Mouse (Mus musculus): ENCODE data around the gene Prpf3.
A peak's percentile ranks its signal among the peaks of the same experiment; 100 is the strongest.
"Not testable (repeated sequence)": the region's sequence is repeated elsewhere in the genome, so short reads cannot be mapped to it uniquely, and the experiment has no call there.

Gene Prpf3

DNA sequence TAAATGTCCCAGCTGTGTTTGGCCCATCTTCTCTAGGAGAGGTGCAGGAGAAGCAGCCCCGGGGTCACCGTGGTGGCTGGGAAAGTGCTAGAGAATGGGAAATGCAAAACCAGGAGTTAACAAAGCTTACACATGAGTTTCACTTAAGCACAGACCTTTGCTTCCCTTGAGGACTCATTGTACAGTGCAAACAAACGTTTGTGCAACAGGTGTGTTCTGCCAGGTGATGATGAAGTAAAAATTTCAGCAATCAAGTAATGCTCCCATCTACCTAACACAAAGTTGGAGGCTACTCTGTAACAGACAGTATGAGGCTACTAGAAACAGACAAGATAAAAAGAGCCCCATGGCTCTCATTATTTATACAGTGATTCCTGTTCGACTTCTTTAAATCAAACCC, 23.4 kb upstream of the Prpf3 start:
- no peak for DNase-seq

DNA sequence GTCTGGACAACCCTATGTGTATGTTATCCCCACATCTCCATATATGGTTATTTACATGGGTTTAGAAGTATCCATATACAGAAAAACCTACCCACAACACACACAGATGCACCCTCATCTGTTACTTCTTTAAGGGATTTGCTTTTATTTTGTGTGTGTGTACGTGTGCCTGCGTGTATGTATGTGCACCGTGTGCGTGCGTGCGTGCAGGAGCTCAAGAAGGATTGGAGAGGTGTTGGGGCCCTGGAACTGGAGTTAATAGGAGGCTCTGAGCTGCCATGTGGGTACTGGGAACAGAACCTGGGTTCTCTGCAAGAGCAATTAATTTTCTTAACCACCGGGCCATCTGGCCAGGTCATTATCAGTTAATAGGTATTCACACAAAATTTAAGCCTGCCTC, 16.4 kb upstream of the Prpf3 start:
- no peak for DNase-seq

DNA sequence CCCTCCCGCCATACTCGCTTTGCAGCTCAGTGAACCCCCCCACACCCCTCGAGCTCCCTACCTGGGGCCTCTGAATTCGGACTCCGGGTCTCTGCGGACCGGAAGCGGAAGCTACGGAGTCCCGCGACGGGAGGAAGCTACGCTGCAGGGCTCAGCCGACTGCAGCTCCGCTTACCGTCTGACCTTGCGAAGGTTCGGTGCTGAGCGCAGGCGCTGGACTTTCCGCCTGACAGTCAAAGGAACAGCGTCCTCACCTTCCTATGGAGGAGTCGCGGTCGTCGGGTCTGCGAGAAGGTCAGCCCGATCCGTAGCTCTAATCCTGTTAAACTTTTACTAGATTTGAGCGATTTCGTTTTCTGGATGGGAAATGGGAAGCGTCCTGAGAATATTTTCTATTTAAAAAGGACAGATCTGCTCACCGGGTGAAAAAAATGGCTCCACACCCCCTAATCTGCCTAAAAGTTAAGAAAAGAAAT, 15.7 kb upstream of the Prpf3 start, which contains the start of gene Mrps21:
Gene Mrps21, minus strand, starts transcription at position 128 of the 476 bp plus-strand sequence.
- DNase-seq: peak; percentile 99

DNA sequence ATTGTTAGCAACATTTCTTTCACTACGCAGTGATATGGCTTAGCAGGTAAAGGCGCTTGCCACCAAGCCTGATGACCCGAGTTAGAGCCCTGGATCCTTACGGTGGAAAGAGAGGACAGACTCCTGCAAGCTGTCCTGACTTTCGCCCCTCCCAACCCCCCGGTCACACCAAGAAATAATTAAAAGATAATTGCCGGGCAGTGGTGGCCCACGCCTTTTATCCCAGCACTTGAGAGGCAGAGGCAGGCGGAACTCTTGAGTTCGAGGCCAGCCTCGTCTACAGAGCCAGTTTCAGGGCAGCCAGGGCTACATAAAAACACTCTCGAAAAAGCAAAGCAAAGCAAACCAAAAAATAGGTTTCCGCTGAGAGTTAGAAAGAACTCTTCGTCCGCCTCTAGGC, 15.3 kb upstream of the Prpf3 start:
- no peak for DNase-seq

DNA sequence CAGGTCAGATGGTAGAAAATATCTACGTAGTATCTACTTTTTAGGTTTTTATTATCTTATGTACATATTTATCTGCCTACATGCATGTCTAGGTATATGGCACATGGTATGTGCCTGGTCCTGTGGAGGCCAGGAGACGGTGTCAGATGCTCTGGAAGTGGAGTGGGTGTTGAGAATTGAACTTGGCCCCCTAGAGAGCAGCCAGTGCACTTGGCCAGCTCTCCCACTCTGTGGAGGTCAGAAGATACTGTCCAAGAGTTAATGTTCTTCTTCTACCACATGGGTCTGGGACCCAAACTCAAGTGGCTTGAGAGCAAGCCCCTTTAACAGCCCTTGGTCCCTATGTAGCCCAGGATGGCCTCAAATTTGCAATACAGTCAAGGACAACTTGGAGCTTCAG, 11.7 kb upstream of the Prpf3 start:
- no peak for DNase-seq

DNA sequence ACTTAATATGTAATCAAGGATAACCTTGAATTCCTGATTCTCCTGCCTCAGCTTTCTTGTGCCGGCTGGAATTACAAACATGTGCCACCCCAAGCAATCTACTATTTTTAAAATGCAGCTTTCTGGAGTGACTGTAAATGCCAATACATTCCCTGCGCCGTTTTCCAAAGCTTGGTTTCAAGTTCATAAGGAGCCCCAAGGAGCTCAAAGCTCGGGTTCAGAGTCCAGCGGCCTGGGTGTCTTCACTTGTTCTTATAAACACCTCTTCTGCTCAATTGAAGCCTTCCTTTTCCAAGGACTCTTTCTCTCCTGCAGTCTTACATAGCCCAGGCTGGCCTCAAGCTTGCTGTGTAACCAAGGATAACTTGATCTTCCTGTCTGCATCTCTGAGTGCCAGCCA, 10.4 kb upstream of the Prpf3 start:
- DNase-seq: no peak

DNA sequence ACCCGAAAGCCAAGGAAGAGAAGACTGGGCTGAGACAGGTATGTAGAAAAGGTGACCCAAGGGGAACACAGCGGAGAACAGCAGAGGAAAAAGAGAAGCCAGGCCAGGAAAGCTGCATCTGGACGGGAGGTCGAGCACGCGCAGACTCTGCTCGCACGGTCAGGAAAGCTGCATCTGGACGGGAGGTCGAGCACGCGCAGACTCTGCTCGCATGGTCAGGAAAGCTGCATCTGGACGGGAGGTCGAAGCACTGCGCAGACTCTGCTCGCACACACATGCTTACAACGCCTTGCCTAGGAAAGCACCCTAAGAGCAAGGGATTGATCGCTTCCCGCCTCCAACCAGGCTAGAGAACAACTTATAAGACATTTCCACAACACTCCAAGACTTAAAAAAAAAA, 9.9 kb upstream of the Prpf3 start:
- no peak for DNase-seq

DNA sequence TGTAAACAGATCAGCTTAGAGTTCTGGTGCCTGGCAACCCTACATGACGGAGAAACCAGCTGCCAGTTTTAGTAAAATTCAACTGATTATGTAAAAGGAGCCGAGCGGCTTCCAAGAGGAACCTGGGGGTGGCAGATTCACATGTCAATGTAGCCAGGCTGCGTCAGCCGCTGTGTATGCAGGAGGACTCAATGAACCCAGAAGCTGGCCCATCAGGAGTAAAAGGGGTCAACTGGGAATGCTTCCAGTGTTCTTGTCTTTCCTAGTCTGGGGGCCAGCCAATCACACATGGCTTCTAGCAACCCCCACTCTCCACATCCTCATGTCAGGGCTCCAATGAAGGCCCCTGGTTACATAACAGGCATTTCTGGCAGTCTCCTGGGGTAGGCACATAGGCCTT, 9.4 kb upstream of the Prpf3 start:
- peak; percentile 99 for DNase-seq

DNA sequence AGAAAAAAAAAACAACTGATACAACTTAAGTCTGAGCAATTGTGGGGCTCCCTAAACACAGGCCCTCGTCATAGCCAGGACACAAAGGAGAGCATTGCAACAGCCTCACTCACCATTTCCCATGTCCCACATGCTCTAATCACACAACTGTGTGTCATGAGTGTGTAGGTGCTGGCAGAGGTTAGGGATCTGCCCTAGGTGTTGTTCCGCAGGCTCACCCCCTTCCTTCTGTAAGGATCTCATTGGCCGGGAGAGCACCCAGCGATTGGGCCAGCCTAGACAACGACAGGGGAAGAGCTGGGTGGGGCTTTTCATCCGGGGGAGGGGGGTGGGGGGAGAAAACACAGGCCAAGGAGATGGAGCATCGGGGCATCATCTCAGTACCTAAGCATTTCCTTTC, 7.9 kb upstream of the Prpf3 start:
- peak; percentile 93 for DNase-seq

DNA sequence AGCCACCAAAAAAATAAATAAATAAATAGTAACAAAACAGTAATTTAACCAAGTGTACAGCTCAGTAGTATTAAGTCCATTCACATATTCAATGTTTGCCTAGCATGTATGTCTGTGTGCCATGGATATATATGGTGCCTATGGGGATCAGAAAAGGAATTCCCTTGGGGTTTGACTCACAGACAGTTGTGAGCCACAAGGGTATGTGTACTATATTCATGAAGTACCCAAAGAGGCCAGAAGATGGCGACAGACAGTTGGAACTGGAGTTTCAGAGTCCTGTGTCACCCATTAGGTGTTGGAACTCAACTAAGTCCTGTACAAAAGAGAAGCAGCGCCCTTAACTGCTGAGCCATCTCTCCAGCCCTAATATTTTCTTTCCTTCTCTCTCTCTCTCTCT, 6.1 kb upstream of the Prpf3 start:
- DNase-seq: peak; percentile 96

DNA sequence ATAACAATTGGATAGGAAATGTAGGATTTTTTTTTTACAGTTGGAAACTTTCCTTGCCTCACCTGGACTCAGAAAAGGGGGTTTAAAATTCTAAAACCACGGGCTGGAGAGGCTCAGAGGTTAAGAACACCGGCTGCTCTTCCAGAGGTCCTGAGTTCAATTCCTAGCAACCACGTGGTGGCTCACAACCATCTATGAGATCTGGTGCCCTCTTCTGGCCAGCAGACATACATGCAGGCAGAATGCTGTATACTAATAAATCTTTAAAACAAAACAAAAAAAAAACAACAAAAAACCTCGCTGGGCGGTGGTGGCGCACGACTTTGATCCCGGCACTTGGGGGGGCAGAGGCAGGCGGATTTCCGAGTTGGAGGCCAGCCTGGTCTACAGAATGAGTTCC, 5.5 kb upstream of the Prpf3 start:
- DNase-seq: no peak

DNA sequence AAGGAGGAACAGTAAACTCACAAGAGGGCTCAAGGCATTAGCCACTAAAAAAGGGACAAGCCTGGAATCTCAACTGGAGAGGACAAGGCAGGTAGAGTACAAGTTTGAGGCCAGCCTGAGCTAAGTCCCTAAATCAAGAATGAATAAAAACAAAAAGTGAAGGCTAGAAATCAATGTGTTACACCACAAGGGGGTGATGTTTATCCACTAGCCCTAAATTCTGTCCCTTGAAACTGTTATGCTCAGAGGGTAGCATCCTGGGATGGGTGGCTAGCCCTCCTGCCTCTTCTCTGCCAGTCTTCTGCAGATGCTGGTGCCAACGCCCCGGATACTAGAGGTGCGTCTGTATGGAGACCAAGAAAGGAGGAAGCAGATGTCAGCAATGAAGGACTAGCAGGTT, 4.6 kb upstream of the Prpf3 start:
- peak; percentile 87 for DNase-seq

DNA sequence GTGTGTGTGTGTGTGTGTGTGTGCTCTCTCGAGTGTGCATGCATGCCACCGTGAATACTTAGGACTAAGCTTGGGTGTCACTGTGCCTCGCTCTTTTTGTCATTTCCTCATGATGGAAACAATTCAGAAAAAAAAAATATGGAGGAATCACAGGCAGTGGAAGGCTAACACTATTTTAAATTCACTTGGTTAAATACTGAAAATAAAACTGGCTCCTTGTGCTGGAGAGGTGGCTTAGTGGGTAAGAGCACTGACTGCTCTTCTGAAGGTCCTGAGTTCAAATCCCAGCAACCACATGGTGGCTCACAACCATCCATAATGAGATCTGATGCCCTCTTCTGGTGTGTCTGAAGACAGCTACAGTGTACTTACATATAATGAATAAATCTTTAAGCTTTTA, 2.6 kb upstream of the Prpf3 start:
- not testable (repeated sequence) for DNase-seq

DNA sequence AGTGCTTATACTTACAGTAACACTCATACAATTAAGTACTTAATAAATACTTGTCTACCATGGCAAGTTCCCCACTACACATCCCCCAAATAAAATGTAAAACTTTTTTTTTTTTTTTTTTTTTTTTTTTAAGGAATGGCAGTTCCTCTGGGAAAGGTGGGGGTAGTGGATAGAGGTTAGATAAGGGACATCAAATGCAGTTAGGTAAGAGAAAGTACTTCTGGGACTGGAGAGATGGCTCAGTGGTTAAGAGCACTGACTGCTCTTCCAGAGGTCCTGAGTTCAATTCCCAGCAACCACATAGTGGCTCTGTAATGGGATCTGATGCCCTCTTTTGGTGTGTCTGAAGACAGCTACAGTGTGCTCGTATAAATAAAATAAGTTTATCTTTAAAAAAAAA, 1.4 kb upstream of the Prpf3 start:
- not testable (repeated sequence) for DNase-seq

DNA sequence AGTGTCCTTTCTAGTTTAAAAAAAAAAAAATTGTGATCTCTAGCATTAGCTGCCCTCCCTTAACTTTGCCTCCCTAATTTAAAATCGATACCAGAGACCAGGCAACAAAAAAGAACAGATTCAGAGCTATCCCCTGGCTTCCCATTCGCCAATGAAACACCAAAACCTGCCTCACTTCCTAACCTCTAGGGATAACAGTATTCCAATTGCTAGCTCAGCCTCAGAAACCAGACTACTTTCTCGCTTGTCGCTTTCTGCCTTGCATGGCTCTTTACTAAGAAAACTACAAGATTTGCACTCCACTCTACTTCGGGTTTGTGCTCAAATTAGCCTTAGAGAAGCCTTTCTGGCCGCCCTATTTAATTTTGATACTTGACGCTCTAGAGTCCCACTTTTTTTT, 430 bp upstream of the Prpf3 start:
- DNase-seq: no peak

DNA sequence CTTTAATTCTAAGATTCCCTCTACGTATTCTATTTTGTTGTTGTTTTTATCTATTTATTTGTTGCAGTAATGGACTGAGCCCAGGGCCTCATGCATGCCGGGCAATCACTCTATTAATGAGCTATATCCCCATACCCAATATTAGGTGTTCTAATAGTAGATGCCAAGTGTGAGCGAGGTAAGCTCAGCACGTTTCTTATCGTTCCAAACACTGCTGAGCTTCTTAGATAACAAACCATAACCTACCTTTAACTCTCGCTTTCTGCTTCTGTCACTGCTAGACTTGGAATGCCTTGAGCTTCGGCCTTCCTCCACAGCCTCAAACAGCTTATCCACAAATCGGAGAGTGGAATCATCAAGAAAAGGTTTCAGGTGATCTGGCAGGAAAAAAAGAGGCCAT, 4.4 kb downstream of the Prpf3 start:
- DNase-seq: peak; percentile 54

DNA sequence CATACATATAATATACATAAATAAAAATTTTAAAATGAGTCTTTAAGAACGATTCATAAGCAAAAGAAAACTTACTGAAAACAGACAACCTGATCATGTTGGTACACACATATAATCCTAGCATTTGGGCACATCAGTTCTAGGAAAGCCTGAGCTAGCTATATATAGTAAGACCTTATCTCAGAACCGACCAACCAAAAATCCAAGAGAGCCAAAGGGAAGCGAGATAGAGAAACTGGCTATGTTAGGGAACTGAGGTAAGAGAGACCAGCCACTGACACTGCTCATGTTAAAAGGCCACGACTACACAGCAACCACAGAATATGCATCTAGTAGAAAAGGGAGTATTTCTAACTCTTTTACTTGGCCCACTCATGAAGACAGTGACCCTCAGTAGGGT, 5.1 kb downstream of the Prpf3 start:
- peak; percentile 68 for DNase-seq

DNA sequence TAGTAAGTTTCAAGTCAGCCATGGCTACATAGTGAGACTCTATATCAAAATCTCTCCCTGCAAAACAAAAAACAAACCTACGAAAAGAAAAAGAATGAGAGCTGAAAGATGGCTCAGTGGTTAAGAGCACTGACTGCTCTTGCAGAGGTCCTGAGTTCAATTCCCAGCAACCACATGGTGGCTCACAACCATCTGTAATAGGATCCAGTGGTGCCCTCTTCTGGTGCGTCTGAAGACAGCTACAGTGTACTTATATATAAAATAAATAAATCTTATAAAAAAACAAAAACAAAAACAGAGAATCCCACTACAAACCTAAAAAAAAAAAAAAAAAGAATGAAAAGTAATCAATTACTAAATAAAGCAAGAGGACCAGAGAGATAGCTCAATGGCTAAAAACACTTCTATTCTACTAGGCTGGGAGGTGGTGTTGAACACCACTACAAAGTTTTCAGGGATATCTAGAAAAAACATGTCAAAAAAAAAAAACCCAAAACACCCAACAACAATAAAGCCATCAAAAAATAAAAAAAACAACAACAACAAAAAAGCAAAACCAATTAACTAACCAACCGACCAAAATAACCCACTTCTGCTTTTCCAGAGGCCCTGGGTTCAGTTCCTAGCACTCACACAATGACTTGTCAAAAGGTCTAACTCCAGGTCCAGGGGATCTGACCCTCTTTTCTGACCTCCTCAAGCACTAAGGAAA, 13.0 kb downstream of the Prpf3 start:
- DNase-seq: peak; percentile 67

DNA sequence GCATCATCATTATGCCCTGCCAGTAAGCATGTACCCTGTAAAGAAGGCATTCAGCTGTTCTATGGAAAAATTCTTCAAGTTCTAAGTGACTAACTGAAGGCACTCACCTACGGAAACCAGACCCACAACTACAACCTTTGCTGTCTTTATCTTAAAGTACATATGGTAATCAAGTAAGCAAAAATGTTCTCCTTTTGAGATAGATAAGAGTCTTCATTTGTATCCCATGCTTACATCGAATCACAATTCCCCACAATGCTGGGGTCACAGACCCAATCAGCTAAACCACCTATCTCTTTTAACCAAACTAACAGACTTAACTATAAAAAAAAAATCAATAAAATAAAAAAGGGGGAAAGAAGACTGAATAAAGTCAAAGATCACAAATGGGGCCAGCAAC, 16.4 kb downstream of the Prpf3 start:
- peak; percentile 17 for DNase-seq

DNA sequence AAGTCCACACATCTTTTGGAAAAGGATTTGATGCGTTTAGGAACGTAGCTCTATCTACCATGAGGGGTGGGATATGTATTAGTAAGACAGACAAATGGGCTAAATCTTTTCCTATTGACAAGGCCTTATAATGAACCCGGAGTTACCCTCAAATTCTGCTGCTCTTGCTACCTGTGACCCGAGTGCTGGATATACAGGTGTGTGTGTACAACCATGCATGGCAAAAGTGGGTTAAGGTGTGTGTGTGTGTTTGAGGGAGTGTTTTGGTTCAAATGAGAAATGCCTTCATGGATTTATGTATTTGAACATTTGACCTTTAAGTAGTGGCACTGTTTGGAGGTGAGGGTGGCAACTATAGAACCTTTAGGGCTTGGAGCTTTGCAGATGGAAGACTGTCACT, 26.6 kb downstream of the Prpf3 start:
- peak; percentile 37 for DNase-seq

DNA sequence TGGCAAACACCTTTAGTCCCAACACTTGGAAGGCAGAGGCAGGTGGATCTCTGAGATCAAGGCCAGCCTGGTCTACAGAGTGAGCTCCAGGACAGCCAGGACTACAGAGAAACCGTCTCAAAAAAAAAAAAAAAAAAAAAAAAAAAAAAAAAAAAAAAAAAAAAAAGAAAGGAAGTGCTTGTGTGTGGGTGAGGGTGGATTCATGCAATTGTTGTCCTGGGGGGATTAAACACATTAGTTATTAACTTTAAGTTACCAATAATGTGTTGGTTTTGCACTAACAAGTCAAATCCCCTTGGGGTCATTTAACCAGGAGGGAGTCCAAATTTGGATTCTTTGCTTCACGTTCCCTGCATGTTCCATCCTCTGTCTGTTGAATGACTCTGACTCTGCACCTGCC, 29.4 kb downstream of the Prpf3 start:
- DNase-seq: peak; percentile 23

DNA sequence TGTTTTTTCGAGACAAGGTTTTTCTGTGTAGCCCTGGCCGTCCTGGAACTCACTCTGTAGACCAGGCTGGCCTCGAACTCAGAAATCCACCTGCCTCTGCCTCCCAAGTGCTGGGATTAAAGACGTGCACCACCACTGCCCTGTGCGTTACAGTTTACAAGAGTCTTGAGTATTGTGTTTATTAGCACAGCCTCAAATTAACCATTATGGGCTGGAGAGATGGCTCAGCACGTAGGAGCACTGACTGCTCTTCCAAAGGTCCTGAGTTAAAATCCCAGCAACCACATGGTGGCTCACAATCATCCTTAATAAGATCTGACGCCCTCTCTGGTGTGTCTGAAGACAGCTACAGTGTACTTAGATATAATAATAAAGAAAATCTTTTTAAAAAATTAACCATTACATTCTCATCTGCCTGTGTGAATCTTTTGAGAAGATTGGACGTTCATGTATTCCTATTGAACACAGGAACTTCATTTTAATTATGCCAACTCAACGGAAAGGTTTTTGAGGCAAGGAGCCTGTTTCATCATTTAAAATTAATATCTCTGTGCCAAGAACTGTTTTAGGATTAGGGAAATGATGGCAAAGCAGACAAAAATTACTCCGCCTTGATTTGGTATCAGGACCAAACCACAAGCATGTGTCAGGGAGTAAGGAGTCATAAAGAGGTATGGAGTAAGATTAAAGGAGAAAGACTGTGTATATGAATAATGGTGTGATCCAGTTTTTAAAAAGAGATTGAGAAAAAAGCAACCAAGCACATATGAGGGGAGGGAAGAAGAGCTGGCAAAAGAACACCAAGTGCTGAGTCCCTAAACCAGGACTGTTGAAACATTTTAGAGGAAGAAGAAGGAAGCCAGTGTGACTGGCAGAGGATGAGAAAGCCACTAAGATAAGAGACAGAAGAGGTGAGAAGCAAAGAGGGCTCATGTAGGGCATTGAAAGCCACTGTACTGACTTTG, 35.4 kb downstream of the Prpf3 start:
- DNase-seq: peak; percentile 87

DNA sequence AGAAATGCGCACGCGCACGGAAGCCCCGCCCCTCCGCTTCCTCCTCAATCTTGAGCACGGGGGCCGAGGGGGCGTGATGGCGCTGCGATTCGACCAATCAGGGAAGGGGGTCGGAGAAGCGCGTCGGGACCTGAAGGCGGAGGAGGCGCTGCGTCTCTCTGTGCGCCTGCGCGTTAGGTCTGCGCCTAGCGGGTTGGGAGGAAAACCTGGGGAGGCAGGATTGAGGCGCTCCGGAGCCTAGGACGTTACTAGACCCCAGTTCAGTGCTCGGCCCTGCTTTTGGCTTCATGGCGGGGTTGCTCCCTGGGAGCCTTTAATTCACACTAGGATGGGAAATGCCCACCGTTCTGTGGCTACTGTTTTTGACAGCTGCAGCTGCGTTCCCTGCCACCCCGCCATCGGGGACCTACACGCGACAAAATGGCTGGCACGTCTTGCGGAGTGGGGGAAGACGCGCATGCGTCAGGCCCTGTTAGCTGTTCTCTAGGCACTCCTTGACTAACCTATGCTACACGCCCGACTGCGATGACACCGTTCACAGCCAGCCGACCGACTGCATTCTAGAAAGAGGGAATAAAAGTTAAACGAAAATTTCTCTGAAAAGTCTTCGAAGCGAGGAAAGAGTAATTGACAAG, 36.2 kb downstream of the Prpf3 start:
- DNase-seq: peak; percentile 100

Data from heart, adult 11 months (tissue).